Mouse (Mus musculus) cortical plate, adult 2 months (tissue): ENCODE measurements around the gene Gm21987.

Source experiments
- CTCF ChIP-seq: fragments of 200-500 bp; IDR thresholded peaks from 2 replicates; pipeline ENCODE4 v1.5.1; 2011; ENCODE audit warnings: mild to moderate bottlenecking, control low read depth, low read length; ENCODE audit not compliant: insufficient read depth; ENCODE audit errors: extremely low read depth
- POLR2A ChIP-seq: fragments of 200-500 bp; IDR thresholded peaks from 2 replicates; pipeline ENCODE4 v1.6.1; 2011; ENCODE audit warnings: mild to moderate bottlenecking, low read length, control low read depth; ENCODE audit not compliant: insufficient read depth; ENCODE audit errors: extremely low read depth

GRCm38 (mm10) chr16:38362493-38363255 lies 15.8 kb downstream of the Gm21987 start:
- TF ChIP-seq CTCF (no peak), POLR2A (no peak)
